Mouse (Mus musculus) heart, embryonic 12.5 days (tissue): ENCODE results near the gene St3gal5. TPM values are rescaled to one million over a fixed set of nuclear protein-coding genes. Genes with fewer than 3 reads are reported as not detected.

Experiments
- polyA plus RNA-seq: library from polyadenylated mRNA; unstranded; fragments of >200 nt; fragmentation: Nextera tagmentation; extraction: Ambion mirVana; gene quantifications from 2 replicates; pipeline ENCODE4 v1.2.1, GENCODE M21; 2016

The St3gal5 gene
- polyA plus RNA-seq, 1 experiment from 2014 or later, result 68.1 TPM

Other genes starting within 250 kb of the St3gal5 start
- gene Ptcd3, start 188.8 kb upstream of the St3gal5 start, polyA plus RNA-seq, result 115 and 116 TPM in 2 replicates
- 30.6 and 36.0 TPM in 2 replicates for gene Polr1a, start 188.5 kb upstream of the St3gal5 start, polyA plus RNA-seq
- 14.1 and 14.9 TPM in 2 replicates for gene Atoh8, start 138.0 kb downstream of the St3gal5 start, polyA plus RNA-seq
- gene Sftpb, start 207.0 kb downstream of the St3gal5 start, polyA plus RNA-seq, result not detected in 2 replicates
- gene Usp39, start 247.6 kb downstream of the St3gal5 start, polyA plus RNA-seq, result 36.0 and 39.7 TPM in 2 replicates
- 17.2 and 19.9 TPM in 2 replicates for gene 0610030E20Rik, start 249.7 kb downstream of the St3gal5 start, polyA plus RNA-seq